Mouse (Mus musculus): ENCODE data around the gene Ntf5.

DNA sequence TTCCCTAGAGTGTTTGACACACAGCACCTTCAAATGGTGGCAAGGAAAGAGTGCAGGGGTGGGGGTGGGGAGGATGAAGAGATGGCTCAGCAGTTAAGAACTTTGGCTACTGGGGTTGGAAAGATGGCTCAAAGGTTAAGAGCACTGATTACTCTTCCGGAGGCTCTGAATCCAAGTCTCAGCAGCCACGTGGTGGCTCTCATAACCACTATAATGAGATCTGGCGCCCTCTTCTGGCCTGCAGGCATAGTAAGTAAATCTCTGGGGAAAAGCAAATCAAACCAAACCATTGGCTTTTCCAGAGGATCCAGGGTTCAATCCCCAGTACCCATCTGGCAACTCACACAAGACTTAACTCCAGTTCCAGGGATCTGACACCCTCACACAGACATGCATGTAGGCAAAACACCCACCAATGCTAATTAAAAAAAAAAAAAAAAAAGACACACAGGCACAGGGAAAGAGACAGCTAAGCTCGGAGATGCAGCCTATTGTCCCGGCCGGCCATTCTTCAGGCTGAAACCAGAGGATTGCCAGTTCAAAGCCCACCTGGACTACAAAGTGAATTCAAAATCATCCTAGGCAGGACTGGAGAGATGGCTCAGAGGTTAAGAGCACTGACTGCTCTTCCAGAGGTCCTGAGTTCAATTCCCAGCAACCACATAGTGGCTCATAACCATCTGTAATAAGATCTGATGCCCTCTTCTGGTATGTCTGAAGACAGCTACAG lies 9.8 kb upstream of the Ntf5 start:
- no peak for TF ChIP-seq POLR2AphosphoS5 (IDR thresholded peaks at IDR 0.05; ENCODE audit: insufficient replicate concordance, low read depth, low read length)
- peak; percentile 46; the same call in 1 of the 2 replicates for TF ChIP-seq CTCF (IDR thresholded peaks at IDR 0.05; ENCODE audit: low read depth, low read length)

All from G1E (cell line).